Mouse (Mus musculus): ENCODE results near the gene Il5ra. TPM values are rescaled to one million over a fixed set of nuclear protein-coding genes. Genes with fewer than 3 reads are reported as not detected.

The Il5ra gene
- total RNA-seq (2022), result not detected

DNA sequence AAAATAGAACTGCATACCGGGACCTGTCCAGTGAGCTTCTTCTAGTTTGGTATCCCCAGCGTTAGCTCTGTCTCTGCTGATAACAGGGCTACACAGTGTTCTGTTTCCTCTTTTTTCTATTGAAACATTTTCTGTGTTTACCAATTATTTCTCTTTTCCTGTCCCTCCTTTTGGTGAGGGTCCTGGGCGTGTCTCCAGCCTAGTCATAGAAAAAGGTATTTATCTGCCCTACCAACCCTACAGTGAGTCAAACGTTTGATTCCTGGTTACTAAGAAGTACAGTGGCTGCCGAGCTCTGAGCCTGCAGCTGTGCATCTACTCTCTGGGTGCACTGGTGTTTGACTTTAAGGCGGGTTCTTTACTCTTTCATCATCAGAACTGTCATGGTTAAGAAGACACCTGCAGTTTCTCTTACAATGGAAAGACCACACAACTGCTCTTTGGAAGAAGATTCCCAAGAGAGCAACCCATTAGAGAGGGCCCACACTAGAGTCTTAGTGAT lies at the start of gene Il5ra:
Gene Il5ra (minus strand): TSS at position 151 of the 502 bp plus-strand sequence.
- no peak for DNase-seq (ENCODE audit: low spot score in 2 of 2)

DNA sequence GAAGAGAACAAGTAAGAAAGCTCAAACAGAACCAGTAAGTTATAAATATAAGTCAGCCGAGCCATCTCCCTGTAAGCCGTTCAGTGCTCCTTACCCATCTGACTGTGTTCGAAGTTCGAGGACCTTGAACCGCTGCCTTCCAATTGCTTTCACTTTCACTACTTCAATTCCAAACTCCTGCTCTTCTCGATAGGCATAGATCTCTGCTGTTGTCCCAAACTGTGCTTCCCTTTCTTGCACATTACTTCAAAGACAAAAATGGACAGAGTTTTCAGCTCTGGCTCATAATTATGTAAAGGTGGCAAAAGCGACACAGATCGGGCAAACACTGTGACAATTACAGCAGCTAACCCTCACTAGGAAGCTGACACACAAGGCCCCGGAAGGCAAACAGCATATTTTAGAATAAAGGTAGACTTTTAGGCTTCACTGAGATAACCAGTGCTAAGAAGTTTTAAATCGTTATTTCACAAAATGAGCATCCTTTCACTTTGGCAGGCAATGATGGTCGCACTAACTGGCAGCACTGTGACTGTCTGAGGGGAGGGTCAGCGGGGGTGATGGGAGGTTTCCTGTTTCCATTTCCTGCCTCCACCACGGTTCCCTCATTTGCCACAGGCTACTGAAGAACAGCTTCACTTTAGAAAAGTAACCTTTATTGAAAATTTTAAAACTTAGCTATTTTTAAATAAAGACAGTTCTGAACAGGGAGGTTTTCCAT lies 45.4 kb upstream of the Il5ra start:
- DNase-seq (ENCODE audit: low spot score in 2 of 2), result no peak

DNA sequence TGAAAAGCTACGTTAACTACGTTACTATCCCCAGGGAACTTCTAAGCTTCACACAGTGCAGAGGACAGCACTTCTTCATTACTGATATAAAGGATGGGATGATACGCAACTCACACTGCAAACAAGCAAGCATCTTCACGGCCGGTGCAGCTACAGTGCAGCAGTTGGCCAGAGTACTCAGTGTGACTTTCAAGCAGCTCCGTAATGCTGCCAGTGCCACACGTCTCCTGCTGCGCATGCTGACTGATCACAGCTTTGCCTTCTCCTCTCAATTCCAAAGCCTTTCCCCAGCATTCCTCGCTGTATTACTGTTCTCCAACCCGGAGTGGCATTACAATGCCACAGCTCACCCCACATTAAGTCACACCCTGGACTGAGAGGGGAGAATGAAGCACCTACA lies 44.8 kb upstream of the Il5ra start:
- DNase-seq (ENCODE audit: low spot score in 2 of 2), result no peak

DNA sequence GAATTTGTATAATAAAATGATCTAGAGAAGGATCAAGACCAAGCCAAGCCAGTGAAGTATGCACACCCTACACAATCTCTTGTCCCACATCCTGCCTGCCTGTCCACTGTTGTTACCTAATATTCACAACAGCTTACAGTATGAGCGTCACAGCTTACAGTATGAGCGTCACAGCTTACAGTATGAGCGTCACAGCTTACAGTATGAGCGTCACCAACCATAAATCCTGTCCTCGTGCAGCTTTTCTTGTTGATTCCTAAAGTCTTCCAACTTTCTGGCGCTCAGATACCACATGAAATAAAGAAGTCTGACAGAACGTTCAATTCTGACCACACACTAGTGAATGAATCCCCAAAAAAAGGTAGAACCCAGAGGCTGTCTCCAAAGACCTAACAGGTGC lies 44.3 kb upstream of the Il5ra start:
- no peak for DNase-seq (ENCODE audit: low spot score in 2 of 2)

DNA sequence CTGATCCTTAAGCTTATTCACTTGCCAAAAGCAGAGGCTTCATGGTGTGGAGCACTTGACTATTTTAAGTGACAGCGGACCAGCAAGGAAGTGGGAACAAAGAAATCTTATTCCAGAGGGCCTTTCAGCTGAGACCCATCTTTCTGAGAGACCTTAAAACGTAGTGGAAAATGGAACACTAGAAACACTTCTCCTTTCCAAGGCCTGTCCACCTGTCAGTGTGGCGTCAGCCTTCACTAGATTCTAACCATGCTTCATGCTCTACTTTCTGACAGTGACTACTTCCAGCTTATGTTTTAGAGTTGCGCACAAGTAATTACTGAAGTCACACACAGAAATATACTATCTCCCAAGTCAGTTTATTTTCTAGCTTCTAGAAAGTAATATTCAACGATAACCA lies 43.6 kb upstream of the Il5ra start:
- no peak for DNase-seq (ENCODE audit: low spot score in 2 of 2)

DNA sequence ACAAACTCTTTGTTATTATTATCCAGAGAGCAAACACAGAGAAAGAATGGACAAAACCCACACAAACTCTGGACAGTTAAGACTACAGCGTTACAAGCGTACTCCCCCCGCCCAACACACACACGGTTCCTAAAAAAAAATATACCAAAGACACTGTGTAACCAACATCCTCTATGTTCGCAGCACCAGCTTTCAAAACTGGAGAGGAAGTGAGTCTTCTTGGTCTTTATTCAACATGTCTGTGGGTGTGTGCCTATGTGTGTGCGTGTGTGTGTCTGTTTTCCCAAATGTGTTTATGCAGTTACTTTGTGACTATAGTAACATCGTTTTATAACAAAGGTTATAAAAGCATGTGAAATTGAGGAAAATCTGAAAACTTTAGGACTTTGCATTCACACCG lies 42.6 kb upstream of the Il5ra start:
- no peak for DNase-seq (ENCODE audit: low spot score in 2 of 2)

DNA sequence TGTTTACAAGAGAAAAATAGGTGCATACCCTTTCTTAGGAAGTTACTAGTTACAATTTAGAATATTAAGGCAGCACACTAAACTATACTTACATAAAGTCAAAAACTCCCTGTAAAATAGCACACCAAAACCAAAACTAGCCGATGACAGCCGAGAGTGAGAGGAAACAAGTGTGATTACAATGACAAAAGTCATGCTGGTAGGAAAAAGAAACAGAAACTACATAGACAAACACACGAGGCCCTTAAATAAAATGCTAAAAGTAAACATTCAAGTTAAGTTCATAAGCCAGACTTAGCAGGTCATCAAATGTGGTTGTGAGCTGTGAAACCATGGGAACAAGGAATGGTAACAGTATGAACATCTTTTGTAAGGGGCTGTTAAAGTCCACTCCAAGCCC lies 38.3 kb upstream of the Il5ra start:
- DNase-seq (ENCODE audit: low spot score in 2 of 2), result no peak

DNA sequence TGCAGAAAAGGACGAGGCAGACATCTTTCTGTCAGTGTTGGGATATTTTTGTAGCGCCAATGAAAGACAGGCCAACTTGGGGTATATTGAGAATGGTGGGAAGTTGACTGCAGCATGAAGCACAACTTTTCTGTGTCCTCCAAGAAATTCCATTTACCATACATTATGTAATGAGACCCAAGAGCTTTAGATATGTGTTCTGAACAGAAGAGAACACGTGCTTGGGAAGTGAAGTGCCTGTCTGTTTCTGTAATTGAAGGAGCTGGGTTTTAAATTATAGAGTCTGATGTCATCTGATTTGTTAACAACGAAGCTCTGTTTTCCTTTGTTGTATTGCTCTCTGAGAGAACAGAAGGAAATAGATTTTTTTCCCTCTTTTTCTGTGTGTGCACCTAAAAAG lies 21.2 kb upstream of the Il5ra start:
- no peak for DNase-seq (ENCODE audit: low spot score in 2 of 2)

DNA sequence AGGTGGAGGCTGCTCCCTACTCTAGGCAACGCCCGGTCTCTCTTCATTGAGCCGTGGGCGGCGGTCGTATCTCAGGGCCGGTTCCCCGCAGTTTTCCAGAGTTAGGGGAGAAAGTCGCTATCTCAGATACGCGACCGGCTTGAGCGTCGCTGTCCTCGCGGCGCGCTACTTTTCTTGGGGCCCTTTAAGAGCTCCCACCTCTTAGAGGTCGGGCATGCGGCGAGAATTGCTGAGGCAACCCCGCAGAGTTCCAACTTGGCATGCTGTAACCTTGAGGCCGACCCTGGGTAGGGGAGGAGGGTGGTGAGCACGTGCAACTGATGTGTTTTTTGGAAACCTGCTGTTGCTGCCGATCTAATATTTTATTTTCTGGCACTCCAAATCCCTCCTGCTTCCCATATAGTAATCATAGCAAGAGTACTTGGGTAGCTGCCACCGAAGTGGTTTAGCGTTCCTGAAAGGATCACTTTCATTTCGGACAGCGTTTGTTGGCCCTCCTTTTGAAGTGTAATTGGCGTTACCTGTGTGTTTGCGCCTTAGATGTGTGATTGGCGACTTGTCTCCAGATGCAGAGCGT lies 20.5 kb upstream of the Il5ra start:
- DNase-seq (ENCODE audit: low spot score in 2 of 2), result no peak

DNA sequence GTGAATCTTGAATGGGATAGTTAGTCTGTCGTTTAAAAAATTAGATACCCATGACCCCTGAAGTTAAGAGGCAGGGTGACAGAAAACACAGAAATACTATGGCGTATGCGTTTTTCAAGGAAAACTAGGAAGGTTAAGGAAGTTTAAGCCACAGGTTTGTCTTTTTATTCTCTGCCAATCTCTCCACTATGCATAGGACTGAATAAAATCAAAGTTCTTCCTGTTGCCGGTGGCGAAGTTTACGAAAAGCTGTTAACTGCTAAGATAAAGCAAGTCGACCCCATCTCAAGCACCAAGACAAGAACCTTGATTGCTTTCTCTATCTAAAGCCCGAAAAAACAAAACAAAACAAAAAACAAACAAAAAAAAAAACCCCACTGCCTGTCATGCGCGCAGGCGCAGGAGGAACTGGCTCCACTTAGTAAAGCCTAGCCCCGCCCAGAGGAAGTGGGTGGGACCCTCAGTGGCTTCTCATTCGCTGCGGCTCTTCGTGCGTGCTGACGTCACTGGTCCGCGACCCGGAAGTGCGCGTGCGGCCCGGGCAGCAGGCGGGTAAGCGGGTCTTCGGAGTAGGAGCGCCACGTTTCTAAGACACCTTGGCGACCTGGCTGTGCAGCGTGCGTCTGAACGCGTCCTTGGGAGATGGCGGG lies 19.9 kb upstream of the Il5ra start, which contains the start of gene Trnt1:
Gene Trnt1 (plus strand): TSS at position 481 of the 650 bp plus-strand sequence.
- peak; percentile 94 to 97 for DNase-seq (ENCODE audit: low spot score in 2 of 2)

DNA sequence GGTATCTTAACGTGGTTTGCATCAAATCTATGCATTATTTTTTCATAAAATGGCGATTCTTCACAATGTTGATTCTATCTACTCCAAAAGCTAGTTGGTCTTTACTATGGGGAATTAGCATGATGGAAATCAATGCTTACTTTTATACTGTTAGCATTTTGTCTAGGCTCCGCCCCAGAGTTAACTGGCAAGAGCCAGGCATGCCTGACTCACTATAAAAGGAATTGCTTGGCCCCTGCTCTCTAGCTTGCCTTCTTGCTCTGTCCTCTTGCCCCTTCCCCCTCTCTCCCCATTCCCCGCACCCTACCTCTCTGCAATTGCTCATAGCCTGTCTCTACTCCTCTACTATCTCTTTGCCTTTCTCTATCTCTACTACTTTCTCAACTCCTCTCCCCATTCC lies 17.9 kb upstream of the Il5ra start:
- no peak for DNase-seq (ENCODE audit: low spot score in 2 of 2)

DNA sequence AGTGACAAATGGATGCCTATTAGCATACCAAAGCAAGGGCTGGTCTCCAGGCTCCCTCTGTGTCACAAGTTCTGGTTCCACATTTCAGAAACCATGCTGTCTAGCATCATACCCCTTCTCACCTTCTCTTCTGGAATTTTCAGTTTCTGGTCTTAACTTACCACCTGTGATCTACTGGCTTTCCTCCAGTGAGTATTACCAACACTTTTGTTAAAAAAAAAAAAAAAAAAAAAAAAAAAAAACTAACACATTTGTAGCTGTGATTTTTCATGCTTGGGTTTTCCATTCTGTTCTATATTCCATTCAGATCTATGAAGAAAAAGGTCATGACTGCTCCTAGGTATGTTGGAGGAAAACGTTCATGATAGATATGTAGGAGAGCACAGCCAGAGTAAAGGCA lies 17.1 kb upstream of the Il5ra start:
- DNase-seq (ENCODE audit: low spot score in 2 of 2), result no peak

DNA sequence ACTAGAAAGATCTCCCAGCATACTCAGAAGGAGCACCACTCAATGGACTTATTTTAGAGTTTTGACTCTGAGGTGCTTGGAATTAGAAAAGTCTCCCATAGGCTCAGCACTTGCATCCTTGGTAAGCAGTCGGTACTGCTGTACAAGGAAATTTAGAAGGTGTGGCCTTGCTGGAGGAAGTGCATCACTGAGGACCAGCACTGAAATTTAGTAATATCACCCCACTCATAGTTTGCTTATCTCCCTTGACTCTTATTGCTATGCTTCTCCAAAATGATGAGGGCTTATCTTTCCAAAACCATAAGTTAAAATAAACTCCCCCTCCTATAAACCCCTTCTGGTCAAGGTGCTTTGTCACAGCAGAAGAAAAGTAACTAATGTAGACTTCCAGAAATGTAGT lies 12.6 kb upstream of the Il5ra start:
- DNase-seq (ENCODE audit: low spot score in 2 of 2), result no peak

DNA sequence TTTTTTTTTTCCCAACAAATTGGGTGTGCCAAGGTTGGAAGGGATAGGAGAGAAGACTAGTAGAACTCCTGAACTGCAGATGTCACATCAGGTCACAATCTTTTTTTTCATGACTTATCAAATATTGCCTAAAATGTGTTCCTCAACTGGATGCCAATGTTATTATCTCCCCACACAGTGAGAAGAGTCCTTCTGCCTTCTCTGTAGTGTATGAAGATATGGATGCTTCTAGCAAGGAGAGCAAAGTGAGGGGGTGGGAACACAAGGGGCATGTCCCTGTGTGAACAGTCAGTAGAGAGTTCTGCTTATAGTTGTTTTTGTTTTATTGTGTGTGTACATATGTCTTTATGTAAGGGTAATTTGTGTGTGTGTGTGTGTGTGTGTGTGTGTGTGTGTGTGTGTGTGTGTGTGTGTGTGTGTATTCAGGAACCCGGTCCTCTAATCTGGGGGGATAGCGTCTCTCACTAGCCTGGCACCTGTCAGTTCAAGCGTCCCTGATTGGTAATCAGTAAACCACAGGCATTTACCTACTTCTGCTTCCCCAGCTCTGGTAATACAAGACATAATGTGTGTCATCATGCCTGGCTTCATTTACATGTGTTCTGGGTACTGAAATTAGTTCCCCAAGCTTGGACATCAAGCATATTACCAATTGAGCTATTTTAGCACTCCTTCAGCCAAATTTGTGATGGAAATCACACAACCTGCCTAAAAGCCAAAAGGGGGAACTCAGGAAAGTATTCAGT lies 11.8 kb upstream of the Il5ra start:
- DNase-seq (ENCODE audit: low spot score in 2 of 2), result no peak

DNA sequence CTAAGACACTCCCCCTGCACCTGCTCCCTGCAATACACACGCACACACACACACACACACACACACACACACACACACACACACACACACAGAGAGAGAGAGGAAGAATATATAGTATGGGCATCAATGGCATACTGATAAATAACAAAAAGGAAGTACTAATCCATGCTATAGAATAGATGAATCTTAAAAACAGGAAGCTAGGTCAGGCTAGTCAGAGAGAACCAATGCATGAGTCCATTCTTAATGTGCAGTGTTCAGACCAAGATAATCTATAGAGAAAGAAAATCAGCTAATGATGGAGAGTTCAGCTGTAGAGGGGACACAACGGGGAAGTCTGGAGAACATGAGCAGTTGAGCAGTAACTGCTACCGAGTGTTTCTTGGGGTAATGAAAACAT lies 9.5 kb upstream of the Il5ra start:
- no peak for DNase-seq (ENCODE audit: low spot score in 2 of 2)

DNA sequence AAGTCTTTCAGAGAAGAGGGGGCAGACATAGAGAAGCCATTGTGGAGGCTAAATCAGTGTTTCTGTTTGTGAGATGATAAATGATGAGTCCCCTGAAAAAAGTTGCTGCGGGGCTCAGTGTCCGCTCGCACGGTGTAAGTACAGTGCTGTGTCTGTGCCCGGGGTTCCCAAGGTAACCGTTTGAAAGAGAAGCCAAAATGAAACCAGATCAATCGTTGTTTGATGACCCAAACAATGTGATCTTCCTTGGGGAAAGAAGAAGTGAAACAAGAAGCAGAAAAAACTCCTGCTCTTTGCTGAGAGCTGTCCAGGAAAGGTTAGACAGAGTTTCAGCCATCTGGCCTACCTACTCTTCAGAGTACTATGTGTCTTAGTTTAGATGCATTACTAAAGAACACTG lies 1.5 kb upstream of the Il5ra start:
- DNase-seq (ENCODE audit: low spot score in 2 of 2), result no peak

DNA sequence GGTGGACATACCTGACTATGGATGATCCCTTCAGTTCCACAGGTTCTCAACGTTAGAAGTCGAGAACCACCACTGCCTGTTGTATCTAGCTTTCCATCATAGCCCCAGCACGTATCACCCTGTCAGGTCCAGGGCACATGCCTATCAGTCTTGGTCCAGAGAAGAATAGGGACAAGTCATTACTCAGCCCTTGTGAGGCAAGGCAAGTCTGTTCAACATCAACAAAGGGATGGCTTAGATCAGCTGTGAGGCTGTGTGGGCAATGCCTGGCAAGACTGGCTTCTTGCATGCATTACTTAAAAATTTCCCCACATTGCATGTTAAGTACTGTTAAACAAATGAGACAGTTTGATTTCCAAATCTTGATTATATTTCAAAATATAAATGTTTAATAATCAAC lies 1.0 kb downstream of the Il5ra start:
- DNase-seq (ENCODE audit: low spot score in 2 of 2), result no peak

DNA sequence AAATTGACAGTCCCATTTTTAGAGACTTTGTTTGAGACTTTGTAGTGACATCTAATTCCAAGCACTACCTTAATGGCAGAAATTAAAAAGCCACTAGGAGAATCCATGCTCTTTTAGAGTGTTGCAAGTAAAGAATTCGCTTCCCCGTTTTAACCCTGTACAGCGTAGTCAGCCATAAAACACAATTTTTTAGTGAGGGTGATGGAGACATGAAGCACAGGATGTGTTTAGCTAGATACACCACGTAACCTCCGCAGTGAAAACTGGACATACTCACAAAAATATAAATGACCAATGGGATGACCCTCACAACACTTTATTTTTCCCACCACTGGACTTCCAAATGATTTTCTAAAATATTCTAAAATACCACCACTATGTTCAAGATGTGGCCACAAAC lies 1.6 kb downstream of the Il5ra start:
- DNase-seq (ENCODE audit: low spot score in 2 of 2), result no peak

DNA sequence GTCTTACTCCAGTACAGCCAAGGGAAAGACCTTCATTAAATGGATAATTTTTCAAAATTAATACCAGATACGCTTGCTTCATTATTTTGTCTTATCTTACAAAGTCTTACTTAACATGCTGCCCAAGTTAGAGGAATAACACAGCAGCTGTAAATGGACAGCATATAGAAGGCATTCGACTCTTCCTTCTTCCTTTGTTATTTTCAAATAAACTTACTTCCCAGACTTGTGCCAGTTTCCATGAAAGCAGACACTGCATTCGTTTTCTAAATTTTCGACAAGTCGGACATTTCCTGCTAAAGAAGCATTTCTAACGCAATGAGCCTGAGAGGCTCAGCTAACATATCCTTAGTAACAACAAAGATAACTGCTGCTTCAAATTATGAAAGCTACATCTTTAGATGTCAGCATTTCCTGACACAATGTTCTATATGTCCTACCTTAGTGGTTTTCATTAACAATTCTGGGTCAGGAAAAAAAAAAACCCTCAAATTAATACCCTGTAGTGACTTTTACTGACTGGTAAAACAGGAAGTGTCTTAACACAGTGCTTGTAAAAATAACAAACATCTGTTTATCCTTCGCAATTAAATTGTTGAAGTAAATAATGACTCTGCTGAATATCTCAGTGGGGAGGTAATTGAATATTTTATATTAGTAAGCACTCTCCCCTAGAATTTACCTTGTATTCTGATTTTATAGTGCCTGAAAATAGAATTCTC lies 3.0 kb downstream of the Il5ra start:
- no peak for DNase-seq (ENCODE audit: low spot score in 2 of 2)

DNA sequence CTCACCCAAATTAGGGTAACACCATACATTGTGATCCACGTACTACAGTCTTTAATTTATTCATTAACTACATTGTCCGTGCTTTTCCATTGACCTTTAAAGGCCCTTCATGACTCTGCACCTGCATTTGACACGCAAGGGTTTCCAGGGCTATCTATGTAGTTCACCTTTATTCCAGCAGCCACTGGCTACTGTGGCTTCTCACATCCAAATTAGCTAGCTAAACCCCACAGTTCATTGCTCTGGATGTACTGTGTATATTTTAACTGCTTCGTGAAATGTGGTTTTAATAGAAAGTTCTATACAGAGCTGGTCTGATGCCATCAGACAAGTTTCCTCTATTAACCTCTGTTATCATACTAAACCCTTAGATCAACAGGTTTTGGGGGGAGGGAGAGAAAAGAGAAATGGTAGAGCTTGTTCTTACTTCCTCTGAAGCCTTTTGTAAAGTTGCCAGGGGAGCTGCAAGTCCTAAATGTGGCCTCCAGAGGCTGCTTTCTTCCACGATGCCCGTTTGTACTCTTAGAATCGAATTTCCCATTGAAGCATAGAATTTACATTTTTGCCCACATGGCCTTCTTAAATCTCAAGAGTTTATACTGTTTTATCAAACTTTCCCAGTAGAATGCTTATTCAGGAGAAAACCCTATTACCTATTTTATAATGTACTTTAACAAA lies 5.1 kb downstream of the Il5ra start:
- no peak for DNase-seq (ENCODE audit: low spot score in 2 of 2)
